Mouse (Mus musculus) lung, adult 2 months (tissue): ENCODE measurements at regions not wholly inside any gene's neighbourhood (a gene's known extent, or its start where the extent isn't known, plus 50 kb on each side); places are given as distances from the start of the nearest gene placed in this dataset.

Source experiments
- CTCF ChIP-seq: fragments of 200-500 bp; IDR thresholded peaks from 2 replicates; pipeline ENCODE4 v1.5.1; 2011; ENCODE audit warnings: mild to moderate bottlenecking, low read length, control low read depth; ENCODE audit not compliant: insufficient read depth
- POLR2A ChIP-seq: fragments of 200-500 bp; IDR thresholded peaks from 2 replicates; pipeline ENCODE4 v1.6.1; 2011; ENCODE audit warnings: low read depth, mild to moderate bottlenecking, control low read depth, low read length, borderline replicate concordance; ENCODE audit errors: extremely low read depth

DNA sequence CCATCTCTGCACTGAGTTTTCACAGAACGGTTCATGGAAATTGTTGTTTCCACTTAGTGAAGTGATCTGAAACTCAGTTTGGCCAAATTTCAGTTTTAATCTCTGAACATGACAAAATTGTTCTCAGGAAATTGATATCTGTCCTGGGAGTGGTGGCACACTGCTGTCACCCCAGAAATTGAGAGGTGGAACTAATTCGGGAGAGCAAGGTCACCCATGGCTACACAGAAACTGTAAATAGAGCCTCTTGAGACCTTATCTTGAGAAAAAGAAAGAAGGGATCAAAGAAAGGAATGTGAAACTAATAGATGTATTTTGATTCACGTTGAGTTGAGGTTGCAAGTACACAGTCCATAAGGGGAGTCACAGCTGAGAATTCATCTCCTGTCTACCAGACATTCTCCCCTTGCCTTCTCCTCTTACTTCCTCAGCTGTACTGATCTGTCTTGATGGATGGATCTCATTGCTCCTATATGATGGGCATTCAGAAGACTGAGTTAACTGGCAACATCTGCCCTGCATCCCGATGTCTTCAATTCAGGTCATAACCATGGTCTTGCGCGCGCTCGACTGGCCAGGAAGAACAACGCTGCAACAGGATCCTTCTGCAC, 120.2 kb upstream of the Atp2b1 start:
- TF ChIP-seq CTCF (no peak), POLR2A (no peak)
